Mouse (Mus musculus) layer of hippocampus, postnatal 36 days (tissue): Measurements from ENCODE around the gene Vwf. TPM values are rescaled to one million over a fixed set of nuclear protein-coding genes. Genes with fewer than 3 reads are reported as not detected.

Source experiments
- total RNA-seq, 2 experiments: library from RNA; stranded (reverse); gene quantifications; 2 replicates each; pipeline ENCODE4 v1.2.3; 2021

Gene Vwf
- total RNA-seq, 2 experiments from 2014 or later = 12.2 to 13.1 TPM

Other genes starting within 250 kb of the Vwf start
- 1 to 10 TPM; 6.9 to 7.0 TPM for gene Ltbr, start 232.9 kb upstream of the Vwf start, total RNA-seq
- 1 to 10 TPM; 4.1 to 4.3 TPM for gene Scnn1a, start 226.1 kb upstream of the Vwf start, total RNA-seq
- gene Tnfrsf1a, start 197.4 kb upstream of the Vwf start, total RNA-seq = 10 to 100 TPM in 1 of 2 experiments, 1 to 10 TPM in 1; 9.9 to 12.6 TPM
- gene Plekhg6, start 166.0 kb upstream of the Vwf start, total RNA-seq = under 1 TPM in 1 of 2 experiments, not detected in 1; 0.25 TPM
- 10 to 100 TPM; 70.6 to 71.5 TPM for gene Cd9, start 52.0 kb upstream of the Vwf start, total RNA-seq
- gene Ano2, start 143.6 kb downstream of the Vwf start, total RNA-seq = 1 to 10 TPM; 5.7 to 7.2 TPM